Mouse (Mus musculus): Measurements from ENCODE around the gene Tmem221.

Gene Tmem221

GRCm38 (mm10) chr8:71558071-71558957 lies at the start of gene Tmem221:
Gene Tmem221 (minus strand): TSS chr8:71558871.
- no peak for DNase-seq

GRCm38 (mm10) chr8:71604021-71604420 lies 45.4 kb upstream of the Tmem221 start:
- no peak for DNase-seq

GRCm38 (mm10) chr8:71602666-71603334 lies 44.1 kb upstream of the Tmem221 start:
- DNase-seq: peak; percentile 41

DNA sequence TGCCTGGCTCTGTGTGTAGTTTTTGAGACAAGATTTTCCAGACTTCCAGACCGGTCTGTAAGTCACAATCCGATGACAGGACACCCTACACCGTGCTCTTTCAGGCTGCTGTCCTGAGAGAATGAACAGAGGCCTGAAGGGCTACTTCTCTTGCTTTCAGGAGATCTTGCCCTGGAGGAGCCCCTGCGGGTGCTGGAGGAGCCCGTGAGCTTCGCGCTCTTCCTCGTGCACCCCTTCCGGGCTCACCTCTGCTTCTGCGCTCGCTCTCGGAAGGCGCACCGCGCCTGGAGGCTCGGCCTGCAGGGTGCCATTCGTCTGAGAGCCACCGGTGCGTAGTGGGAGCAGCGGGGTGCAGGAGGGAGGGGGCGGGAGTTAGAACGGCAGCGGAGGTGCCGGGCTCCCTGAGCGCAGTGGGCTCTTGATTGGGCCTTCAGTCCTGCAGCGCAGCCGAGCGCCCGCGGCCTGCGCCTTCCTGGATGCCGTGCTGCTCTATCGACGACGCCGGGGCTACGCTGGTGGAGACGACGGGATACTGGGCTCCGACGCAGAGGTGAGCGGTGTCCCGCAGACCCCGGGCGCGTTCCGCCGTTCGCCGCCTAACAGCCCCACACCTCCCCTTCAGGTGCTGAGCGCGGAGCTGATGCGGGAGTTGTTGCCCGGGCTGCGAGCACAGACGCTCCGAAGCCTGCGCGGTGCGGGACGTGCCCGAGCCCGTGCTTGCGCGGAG lies 43.4 kb upstream of the Tmem221 start:
- DNase-seq: no peak

- DNase-seq: no peak
These were observed 40.2 kb upstream of the Tmem221 start for GRCm38 (mm10) chr8:71598841-71599240.

GRCm38 (mm10) chr8:71598375-71598774 lies 39.7 kb upstream of the Tmem221 start:
- DNase-seq: no peak

DNA sequence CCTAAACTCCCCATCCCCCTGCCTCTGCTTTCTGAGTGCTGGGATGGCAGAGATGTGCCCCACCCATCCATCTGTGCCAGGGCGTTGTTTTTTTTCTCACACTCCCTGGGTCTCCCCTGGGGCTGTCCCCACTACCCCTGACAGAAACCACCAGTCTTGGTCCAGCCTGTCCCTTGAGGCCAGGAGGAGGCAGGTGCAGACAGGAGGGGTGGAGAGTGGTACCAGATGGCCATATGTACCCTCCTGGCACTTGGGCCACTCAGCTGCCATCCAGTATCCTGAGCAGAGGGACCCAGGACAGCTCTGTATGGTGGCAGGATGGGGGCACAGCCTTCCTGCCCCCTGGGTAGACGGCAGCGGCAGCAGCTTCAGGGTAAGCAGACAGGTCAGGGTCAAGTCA lies 38.8 kb upstream of the Tmem221 start, which contains the start of gene Fam129c:
Gene Fam129c, plus strand, starts transcription at position 198 of the 400 bp plus-strand sequence.
- no peak for DNase-seq

GRCm38 (mm10) chr8:71596798-71597197 lies 38.1 kb upstream of the Tmem221 start:
- DNase-seq: no peak

DNA sequence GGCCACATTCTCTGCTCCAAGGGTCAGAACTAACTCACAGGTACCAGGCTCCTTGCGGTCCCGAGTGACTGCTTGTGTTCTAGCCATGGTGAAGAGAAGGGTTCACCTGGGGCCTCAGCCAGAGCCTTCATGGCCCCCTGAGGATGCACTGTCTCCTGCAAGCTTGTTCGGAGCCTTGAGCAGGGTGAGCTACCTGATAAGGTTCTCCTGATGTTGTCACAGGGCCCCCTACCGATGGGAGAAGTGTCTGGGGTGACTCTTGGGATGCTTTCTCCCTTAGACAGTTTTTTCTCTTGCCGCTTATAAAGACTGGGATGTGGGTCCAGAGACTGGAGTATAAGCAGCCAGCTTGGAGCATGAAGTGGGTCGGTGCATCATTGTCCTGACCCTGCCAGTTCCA lies 37.7 kb upstream of the Tmem221 start:
- no peak for DNase-seq

DNA sequence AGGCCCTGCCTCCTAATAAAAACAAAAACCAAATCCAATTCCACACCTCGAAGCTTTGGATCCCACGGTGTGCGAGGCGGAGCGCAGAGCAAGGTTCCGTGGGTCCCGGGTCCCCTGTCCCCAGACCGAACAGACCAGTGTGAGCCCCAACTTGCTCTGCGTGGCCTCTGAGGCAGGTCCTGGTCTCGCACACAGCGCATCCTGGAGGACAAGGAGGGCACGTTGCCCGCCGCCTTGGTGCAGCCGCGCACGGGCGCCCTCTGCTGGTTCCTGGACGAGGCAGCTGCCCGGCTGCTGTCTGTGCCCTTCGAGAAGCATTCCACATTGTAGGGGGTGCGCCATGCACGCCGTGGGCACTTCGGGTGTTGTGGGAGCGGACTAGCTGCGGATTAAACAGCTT lies 37.2 kb upstream of the Tmem221 start:
- peak; percentile 88 for DNase-seq

- no peak for DNase-seq
These were observed 35.7 kb upstream of the Tmem221 start for GRCm38 (mm10) chr8:71594324-71594722.

GRCm38 (mm10) chr8:71593556-71594323 lies 35.1 kb upstream of the Tmem221 start:
- DNase-seq: no peak

DNA sequence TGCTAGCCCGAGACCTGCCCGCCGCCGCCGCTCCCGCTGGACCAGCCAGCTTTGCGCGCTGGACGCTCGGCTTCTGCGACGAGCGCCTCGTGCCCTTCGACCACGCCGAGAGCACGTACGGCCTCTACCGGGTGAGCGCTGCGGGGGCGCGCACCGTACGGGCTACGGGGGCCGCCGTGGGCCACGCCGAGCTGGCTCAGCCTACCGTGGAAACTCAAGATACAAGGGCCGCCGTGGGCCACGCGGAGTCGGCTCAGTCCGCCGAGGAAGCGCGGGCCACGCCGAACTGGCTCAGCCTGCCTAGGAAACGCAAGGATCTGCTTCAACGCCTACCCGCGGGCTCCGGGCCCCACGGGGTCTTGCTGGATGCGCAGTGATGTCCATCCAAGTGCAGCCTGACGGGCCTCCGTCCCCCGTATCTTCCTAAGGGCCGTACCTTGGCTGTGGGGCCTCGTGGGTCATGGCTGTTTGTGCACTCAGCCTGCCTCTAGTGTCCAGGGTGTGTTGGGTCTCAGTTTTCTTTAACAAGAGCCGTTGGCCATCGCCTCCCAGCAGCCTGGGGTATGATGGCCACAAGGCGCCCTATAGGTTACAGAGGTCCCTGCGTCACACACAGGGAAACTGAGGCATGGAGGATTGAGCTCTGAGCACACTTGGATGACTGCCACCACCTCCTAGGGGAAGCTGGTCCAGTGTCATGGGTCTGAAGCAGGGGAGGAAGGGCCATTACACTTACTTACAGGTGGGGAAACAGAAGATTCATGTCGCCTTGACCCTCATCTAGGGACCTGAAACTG lies 33.9 kb upstream of the Tmem221 start:
- DNase-seq: peak; percentile 92

DNA sequence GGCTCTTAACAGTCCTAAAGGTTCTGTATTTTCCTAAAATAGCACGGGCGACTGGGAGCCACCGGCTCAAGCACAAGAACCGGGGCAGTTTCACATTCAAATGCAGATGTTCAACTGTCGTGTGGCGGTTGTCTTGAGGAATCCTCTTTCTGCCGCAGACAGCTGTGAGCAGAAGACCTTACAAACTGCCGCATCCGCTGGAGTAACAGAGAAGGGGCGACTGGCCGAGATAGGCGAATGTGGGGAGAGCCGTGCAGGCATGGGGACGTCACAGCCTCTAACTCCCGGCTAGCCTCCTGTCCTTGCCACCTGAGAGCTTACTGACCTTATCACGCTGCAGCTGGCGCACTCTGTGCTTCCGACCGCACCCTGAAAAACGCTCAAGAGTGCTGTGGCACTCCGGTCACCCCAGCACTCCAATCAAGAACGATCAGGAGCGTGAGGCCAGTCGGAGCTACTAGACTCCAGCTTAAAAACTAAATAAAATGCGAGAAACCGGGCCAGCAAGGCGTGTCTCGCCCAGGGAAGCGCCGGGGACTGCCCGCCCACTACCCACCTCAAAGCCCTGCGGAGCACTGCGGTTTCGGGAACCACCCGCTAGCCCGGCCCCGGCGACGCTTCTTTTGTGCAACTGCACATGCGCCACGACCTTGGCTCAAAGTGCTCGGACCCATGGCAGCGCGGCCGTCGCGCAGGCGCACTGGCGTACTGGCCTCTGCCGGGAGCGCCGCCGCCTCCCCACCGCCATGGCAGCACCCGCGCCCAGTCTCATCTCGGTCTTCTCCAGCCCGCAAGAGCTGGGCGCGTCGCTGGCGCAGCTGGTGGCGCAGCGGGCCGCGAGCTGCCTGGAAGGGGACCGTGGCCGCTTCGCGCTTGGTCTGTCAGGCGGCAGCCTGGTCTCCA lies 33.1 kb upstream of the Tmem221 start, which contains the start of gene Pgls:
Gene Pgls, plus strand, starts transcription at position 706 of the 903 bp plus-strand sequence.
- peak; percentile 97 for DNase-seq

DNA sequence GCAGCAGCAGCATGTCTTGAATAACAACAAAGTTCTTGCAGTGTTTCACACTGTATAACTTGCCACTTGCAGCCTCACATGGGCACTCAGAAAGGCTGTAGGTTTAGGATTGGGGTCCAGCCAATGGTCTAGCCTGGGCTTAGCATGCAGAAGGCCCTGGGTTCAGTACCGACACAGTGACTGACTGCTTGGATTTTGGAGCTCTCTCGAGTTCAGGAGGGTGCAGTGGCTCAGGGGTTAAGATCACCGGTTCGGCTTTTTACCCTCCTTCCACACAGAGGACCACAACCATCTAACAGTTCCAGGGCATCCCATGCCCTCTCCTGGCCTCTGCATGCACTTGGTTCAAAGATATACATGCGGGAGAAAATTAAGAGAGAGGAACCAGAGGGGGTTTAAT lies 32.3 kb upstream of the Tmem221 start:
- DNase-seq: no peak

DNA sequence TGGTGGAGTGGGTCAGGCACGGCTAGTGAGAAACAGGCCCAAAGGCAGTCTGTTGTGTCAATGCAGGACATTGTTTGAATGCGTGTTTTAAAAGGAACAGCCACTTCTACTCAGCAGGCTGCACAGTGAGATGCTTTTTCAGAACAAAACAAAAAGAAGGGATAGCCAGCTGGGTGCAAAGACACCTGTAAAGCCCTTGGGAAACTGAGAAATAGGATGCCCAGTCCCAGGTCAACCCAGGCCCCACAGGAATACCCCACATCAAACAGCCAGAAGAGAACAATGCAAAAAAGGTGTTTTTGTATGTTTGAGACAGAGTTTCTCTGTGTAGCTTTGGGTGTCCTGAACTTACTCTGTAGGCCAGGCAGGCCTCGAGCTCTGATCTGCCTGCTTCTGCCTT lies 30.1 kb upstream of the Tmem221 start:
- DNase-seq: no peak

DNA sequence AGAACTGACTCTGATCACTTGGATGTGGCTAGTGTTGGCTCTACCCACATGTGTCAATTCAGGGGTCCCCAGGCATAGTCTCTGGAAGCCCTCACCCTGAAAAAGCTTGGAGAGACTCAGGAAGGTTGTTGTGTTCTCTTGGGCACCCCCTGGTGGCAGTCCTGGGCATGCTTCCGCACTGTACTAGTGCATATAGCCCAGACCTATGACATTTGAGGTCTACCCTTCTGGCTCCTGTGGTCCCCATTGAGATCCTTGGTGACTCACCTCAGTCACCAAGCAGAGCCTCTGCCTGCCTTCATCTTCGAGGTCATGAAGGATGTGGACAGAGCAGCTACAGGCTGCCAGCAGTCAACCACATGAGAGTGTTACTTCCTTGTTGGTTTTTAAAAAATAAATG lies 28.2 kb upstream of the Tmem221 start:
- no peak for DNase-seq

DNA sequence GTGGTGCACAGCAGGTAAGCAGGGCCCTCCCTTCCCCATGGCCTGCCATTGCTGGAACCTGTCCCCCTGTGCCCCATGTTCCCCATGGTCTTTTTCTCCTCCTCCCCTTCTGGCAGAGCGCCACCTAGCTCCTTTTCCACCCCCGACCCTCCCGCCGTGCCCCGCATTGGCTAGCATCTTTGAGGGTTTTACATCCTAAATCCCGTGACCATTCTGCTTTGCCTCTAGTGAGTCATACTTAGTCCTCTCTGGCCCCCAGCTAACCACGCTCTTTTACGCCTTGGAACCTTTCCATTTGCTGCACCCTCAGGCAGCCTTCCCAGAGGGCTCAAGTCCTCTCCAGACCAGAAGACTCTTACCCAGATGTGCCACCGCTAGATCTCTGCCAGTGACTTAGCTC lies 21.5 kb upstream of the Tmem221 start:
- DNase-seq: no peak

DNA sequence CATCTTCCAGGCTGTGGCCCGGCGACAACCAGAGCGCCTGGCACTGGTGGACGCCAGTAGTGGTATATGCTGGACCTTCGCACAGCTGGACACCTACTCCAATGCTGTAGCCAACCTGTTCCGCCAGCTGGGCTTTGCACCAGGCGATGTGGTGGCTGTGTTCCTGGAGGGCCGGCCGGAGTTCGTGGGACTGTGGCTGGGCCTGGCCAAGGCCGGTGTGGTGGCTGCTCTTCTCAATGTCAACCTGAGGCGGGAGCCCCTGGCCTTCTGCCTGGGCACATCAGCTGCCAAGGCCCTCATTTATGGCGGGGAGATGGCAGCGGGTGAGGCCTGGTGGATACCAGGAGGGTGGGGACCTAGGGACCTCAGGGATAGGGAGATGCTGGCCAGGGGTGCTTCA lies 20.8 kb upstream of the Tmem221 start:
- no peak for DNase-seq

DNA sequence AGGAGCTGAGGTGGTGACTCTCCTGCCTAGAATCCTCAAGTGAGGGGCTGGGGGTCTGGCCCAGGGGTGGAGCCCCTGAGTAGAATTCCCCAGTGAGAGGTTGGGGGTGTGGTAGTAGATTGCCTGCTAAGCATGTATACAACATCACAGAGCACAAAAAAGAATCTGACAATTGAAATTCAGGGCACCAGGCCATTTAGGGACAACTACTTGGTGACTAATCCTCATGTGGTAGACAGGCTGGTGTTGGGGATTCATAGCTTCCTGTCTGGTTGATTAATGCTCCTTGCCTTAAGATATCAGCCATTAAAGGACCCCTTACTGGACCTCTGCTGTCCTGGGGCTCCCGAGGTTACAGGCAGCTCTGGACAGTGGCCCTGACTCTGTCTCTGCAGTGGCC lies 20.3 kb upstream of the Tmem221 start:
- no peak for DNase-seq

Data from cerebellum, adult 11-12 months (tissue).